Mouse (Mus musculus) megakaryocyte progenitor cell, adult 5-6 weeks (primary cell): ENCODE measurements around the gene Zbtb25. TPM values are rescaled to one million over a fixed set of nuclear protein-coding genes. Genes with fewer than 3 reads are reported as not detected.

Experiments used
- ATAC-seq: replicated peaks from 2 replicates; pipeline ENCODE4 v1.8.0; 2016; ENCODE audit warnings: mild to moderate bottlenecking, moderate TSS enrichment, inconsistent platforms; ENCODE audit not compliant: poor library complexity
- total RNA-seq, 2 experiments: library from RNA; stranded (forward) in 1 of 2; stranded (reverse) in 1 of 2; fragments of 157-497, 149-512 nt in 1 of 2; fragments of 200-1000 nt in 1 of 2; gene quantifications; 2 replicates each; pipeline versions ENCODE4 v1.2.3 to v1.2.4; 2015 to 2017

The Zbtb25 gene
- total RNA-seq, 2 experiments from 2014 or later, result 15.2 to 39.7 TPM

- ATAC-seq, result peak; percentile 92
Observed at GRCm38 (mm10) chr12:76345759-76346455, 23.5 kb downstream of the Zbtb25 start.

- ATAC-seq, result peak; percentile 78
Observed at GRCm38 (mm10) chr12:76341080-76341479, 28.3 kb downstream of the Zbtb25 start.

- ATAC-seq, result 0 out of 2 replicates have a peak, but pooled peaks have one; percentile 20
Observed at GRCm38 (mm10) chr12:76336111-76336965, 33.1 kb downstream of the Zbtb25 start.

GRCm38 (mm10) chr12:76335641-76336040 is 33.8 kb downstream of the Zbtb25 start:
- ATAC-seq, result no peak

GRCm38 (mm10) chr12:76333688-76334087 is 35.7 kb downstream of the Zbtb25 start:
- ATAC-seq, result no peak; the same call in 1 of the 2 replicates

GRCm38 (mm10) chr12:76328567-76329354 is 40.6 kb downstream of the Zbtb25 start:
- peak; percentile 66 for ATAC-seq

- no peak for ATAC-seq
Observed at GRCm38 (mm10) chr12:76326437-76327220, 42.8 kb downstream of the Zbtb25 start.

GRCm38 (mm10) chr12:76324679-76325431 is 44.5 kb downstream of the Zbtb25 start, which contains the start of gene Akap5:
TSS of gene Akap5 (plus strand) at chr12:76324891.
- ATAC-seq, result peak; percentile 53

GRCm38 (mm10) chr12:76318282-76319212 is 50.9 kb downstream of the Zbtb25 start:
- peak; percentile 88 for ATAC-seq

GRCm38 (mm10) chr12:76311951-76312350 is 57.5 kb downstream of the Zbtb25 start:
- ATAC-seq, result peak; percentile 20; the same call in 1 of the 2 replicates

- no peak for ATAC-seq
Observed at GRCm38 (mm10) chr12:76311227-76311626, 58.2 kb downstream of the Zbtb25 start.

GRCm38 (mm10) chr12:76310633-76311032 is 58.8 kb downstream of the Zbtb25 start:
- ATAC-seq, result no peak

GRCm38 (mm10) chr12:76310007-76310406 is 59.4 kb downstream of the Zbtb25 start:
- no peak for ATAC-seq

GRCm38 (mm10) chr12:76308436-76308835 is 61.0 kb downstream of the Zbtb25 start:
- ATAC-seq, result no peak

GRCm38 (mm10) chr12:76307964-76308363 is 61.4 kb downstream of the Zbtb25 start:
- no peak for ATAC-seq

GRCm38 (mm10) chr12:76306852-76307561 is 62.4 kb downstream of the Zbtb25 start:
- no peak for ATAC-seq

- ATAC-seq, result no peak
Observed at GRCm38 (mm10) chr12:76305107-76305506, 64.3 kb downstream of the Zbtb25 start.

GRCm38 (mm10) chr12:76304199-76304598 is 65.2 kb downstream of the Zbtb25 start:
- ATAC-seq, result no peak
